Mouse (Mus musculus): ENCODE data around the gene Podxl2.

DNA sequence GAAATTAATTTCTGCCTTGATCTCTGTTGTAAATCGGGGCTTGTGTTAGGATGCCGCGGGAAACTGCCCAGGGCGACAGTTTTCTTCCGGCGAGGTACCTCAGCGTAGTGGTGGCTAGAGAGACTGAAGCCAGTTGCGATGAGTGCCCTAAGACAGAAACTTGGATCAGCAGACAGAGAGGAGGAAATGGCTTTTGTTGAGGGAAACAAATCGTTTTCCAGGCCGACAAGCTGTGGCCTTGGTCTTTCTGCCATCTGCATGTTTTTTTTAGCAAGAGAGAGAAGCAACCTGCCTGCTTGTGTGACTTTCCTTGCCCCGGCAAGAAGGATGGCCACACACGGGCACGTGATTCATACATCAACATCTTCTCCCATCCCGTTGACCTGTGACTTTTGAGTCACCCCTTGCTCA lies 80.3 kb downstream of the Podxl2 start:
- TF ChIP-seq CTCF (IDR thresholded peaks at IDR 0.05; ENCODE audit: low read depth), result no peak
- no peak for TF ChIP-seq EP300 (IDR thresholded peaks at IDR 0.05; ENCODE audit: low read depth)
